Mouse (Mus musculus) olfactory bulb, adult 2 months (tissue): ENCODE data around the gene Mapk10. TPM values are rescaled to one million over a fixed set of nuclear protein-coding genes. Genes with fewer than 3 reads are reported as not detected.
"Not testable (repeated sequence)": the region's sequence is repeated elsewhere in the genome, so short reads cannot be mapped to it uniquely, and the experiment has no call there.

Experiments used
- H3K27ac ChIP-seq: fragments of 200-500 bp; 2 replicates; pipeline ENCODE4 v1.5.1; 2012; ENCODE audit warnings: low read depth, low read length; ENCODE audit not compliant: insufficient read depth
- H3K4me1 ChIP-seq: fragments of 200-500 bp; 2 replicates; pipeline ENCODE4 v1.6.1; 2012; ENCODE audit warnings: low read length; ENCODE audit not compliant: control insufficient read depth, insufficient read depth
- H3K4me3 ChIP-seq: fragments of 200-500 bp; 2 replicates; pipeline ENCODE4 v1.5.1; 2012; ENCODE audit warnings: mild to moderate bottlenecking, low read depth, low read length, moderate library complexity; ENCODE audit not compliant: insufficient read depth
- CTCF ChIP-seq: fragments of 200-500 bp; IDR thresholded peaks from 2 replicates; pipeline ENCODE4 v1.5.1; 2012; ENCODE audit warnings: low read depth, mild to moderate bottlenecking, low read length, moderate library complexity; ENCODE audit not compliant: insufficient read depth
- POLR2A ChIP-seq: fragments of 200-500 bp; IDR thresholded peaks from 2 replicates; pipeline ENCODE4 v1.6.1; 2012; ENCODE audit warnings: mild to moderate bottlenecking, low read depth, low read length, moderate library complexity; ENCODE audit not compliant: insufficient read depth
- WGBS: fragments of 180-500 bp; shearing (Covaris S2); methylation state at CpG from one replicate; pipeline ENCODE4 v1.1.7; 2018; 5-methylcytosine and 5-hydroxymethylcytosine counted together
- polyA plus RNA-seq: library from polyadenylated mRNA; stranded (reverse); fragments of >200 nt; gene quantifications from 2 replicates; pipeline ENCODE4 v1.2.4, GENCODE M21; 2012; ENCODE audit warnings: low replicate concordance; ENCODE audit not compliant: missing spikeins, insufficient read depth, insufficient read length

Gene Mapk10
- polyA plus RNA-seq, 1 experiment: not detected

DNA sequence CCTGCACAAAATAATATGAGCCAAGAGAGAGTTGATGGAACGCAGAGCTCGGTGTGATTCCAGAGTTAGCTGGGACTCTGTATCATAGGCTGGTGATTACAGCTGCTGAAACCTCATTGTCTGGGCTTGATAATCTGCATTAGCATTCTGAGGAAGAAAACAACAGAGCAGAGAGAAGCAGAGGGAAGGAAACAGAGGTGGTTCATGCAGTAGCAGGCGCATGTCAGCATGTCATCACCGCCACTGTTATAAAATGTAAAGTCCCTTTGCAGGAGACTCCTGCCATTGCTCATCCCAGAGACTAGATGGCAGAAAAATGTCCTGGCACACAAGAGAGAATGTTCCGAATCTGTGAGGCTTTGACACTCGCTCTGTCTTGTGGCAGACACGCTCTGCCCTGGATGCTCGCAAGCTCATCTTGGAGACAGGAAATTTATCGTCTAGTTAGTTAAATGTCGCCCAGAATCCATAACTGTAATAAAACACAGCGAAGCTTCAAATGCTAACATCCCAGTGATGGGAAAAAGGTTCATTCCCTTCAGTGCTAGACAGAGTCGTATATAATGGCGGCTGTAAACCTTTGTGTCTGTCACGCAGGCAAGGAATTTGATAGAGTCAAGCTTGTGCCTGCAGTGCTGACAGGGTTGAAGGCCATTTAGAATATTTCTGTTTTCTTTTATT, 322.5 kb downstream of the Mapk10 start:
- Histone ChIP-seq H3K4me3 (no peak overlapping the region), H3K27ac (no peak overlapping the region), H3K4me1 (no peaks in the 10 kb centered on the region)
- 85% methylated on average over 14 of the region's 14 CpGs for WGBS
- TF ChIP-seq CTCF (no peak), POLR2A (no peak)

DNA sequence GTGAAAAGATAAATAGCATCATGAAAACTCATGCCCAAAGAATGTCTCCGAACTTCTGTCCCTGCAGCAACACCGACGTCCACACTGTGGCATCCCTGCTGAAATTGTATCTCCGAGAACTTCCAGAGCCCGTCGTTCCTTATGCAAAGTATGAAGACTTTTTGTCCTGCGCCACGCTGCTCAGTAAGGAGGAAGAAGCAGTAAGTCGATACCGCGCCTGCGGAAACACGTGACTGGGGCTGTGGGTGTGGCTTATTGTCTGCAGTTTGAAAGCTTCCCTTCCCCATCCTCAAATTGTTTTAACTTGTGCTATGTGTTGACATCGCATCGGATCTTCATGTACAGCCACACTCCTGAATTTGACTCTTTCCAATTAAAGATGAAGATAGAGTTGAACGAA, 335.5 kb downstream of the Mapk10 start:
- 74% methylated on average over 16 of the region's 16 CpGs for WGBS
- Histone ChIP-seq H3K4me3 (no peak overlapping the region), H3K4me1 (no peaks in the 10 kb centered on the region)

DNA sequence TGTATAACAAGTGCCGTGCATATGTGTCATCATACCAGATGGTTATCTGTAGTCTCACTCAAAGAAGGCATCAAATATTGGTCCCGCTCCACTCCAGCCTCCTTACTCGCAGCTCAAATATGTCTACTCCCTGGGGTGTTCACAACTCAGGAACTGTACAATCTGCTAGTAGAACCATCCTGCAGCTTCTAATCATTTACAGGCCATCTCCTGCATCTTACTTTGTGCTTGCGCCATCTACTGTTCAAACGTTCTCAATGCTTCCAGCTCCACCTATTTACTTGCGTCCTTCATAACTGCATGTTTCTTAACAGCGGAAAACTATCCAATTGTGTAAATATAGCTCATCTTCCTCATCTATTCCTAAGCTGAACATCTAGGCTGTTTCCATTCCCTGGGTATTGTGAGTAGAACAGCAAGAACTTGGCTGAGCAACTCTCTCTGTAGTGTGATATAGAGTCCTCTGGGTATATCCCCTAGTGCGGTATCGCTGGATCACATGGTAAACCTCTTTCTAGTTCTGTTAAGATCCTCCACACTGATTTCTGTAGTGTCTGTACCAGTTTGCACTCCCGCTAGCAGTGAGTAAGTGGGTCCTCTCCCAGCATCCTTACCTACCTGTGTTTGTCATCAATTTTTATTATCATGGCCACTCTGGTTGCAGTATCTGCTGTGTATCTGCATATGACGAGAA, 336.4 kb downstream of the Mapk10 start:
- Histone ChIP-seq H3K4me1 (no peaks in the 10 kb centered on the region), H3K4me3 (no peak overlapping the region), H3K27ac (no peak overlapping the region)
- TF ChIP-seq CTCF: no peak
- no peak for TF ChIP-seq POLR2A
- 41% methylated on average over 11 of the region's 11 CpGs for WGBS

More for the DNA sequence above, 335.5 kb downstream of the Mapk10 start:
- no peak for TF ChIP-seq POLR2A
- TF ChIP-seq CTCF: no peak
- no peak overlapping the region for H3K27ac ChIP-seq

- H3K27ac ChIP-seq, H3K4me3 ChIP-seq, H3K4me1 ChIP-seq: not testable (repeated sequence)
- WGBS: 93% methylated on average over 9 of the region's 9 CpGs
These were observed 338.1 kb downstream of the Mapk10 start for GRCm38 (mm10) chr5:102872996-102873395.

- TF ChIP-seq POLR2A (no peak), CTCF (no peak)
- Histone ChIP-seq H3K4me1 (no peaks in the 10 kb centered on the region), H3K4me3 (no peak overlapping the region), H3K27ac (no peak overlapping the region)
- WGBS: 80% methylated on average over 5 of the region's 5 CpGs
These were observed 342.9 kb downstream of the Mapk10 start for GRCm38 (mm10) chr5:102868196-102868595.

DNA sequence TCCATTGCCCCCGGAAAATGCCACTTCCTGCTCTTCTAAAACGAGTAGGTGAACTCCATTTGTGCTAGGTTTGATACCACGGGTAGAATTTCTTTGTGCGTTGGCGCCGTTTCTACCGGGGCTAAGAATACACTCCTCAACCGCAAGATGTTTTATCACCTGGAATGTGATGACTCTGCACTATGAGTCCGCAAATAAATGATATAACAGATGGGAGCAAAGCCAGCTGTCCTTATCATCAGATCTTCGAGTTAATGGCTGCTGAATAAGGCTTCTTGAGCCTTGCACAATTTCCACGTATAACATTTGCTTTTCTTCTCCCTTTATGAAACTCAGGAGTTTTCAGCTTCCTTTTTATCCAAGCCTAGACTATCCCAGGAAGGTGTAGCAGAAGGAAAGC, 351.4 kb downstream of the Mapk10 start:
- H3K27ac ChIP-seq: no peak overlapping the region
- TF ChIP-seq CTCF (no peak), POLR2A (no peak)

GRCm38 (mm10) chr5:102858047-102858446, 353.1 kb downstream of the Mapk10 start:
- TF ChIP-seq CTCF: no peak
- TF ChIP-seq POLR2A: no peak
- no peak overlapping the region for H3K4me3 ChIP-seq
- H3K27ac ChIP-seq: no peak overlapping the region

More for the DNA sequence above, 351.4 kb downstream of the Mapk10 start:
- no peak overlapping the region for H3K4me3 ChIP-seq
- WGBS: 89% methylated on average over 11 of the region's 11 CpGs
- H3K4me1 ChIP-seq: no peaks in the 10 kb centered on the region

More at GRCm38 (mm10) chr5:102858047-102858446, 353.1 kb downstream of the Mapk10 start:
- H3K4me1 ChIP-seq: no peaks in the 10 kb centered on the region

Other genes starting within 250 kb of the Mapk10 start
- not detected in 2 replicates for gene Ptpn13, start 213.9 kb upstream of the Mapk10 start, polyA plus RNA-seq